ENCODE assay signal across 17 mouse cellular contexts in genomic region chr11:54869318-54869717, GRCm38 (mm10). TPM values are rescaled to one million over a fixed set of nuclear protein-coding genes. Genes with fewer than 3 reads are reported as not detected.
DNase-seq lines count a peak whose midpoint lies in the region; ATAC-seq and TF ChIP-seq lines count a peak whose summit lies in the region.
"Had no signal": no experiment of that assay in that cellular context is flagged by ENCODE, and none has a peak within 500 bp of the region (broad histone marks: within the 10 kb centered on the region; RNA-seq: fewer than 3 reads in every experiment).

No protein-coding gene starts in this region.

- H3K36me3 ChIP-seq in heart, embryonic 12.5 days, result peaks cover 49% of the 10 kb centered on the region
- H3K36me3 ChIP-seq in megakaryocyte, embryonic 14.5 days (replicated peaks; ENCODE audit: low read length), result peaks cover 48% of the 10 kb centered on the region
- peaks cover 6 to 26% of the 10 kb centered on the region in 2 experiments for H3K36me3 ChIP-seq in MEL (ENCODE audit: control insufficient read depth in 1 of 2, insufficient read depth in 2 of 2, low read length in 2 of 2)
- peaks cover 50% of the 10 kb centered on the region for H3K36me3 ChIP-seq in myocyte (ENCODE audit: control insufficient read depth, insufficient read depth)

- no peak overlapping the region; the same call in 1 of the 2 replicates for H3K4me2 ChIP-seq in heart, embryonic 12.5 days
- no peak overlapping the region for H3K4me2 ChIP-seq in myocyte (ENCODE audit: low read depth)
- H3K4me2 ChIP-seq: stomach, embryonic 15.5 days had no signal

- peaks cover 21% of the 10 kb centered on the region for H3K79me2 ChIP-seq in MEL (ENCODE audit: control insufficient read depth, insufficient read depth, low read length, poor library complexity)
- H3K79me2 ChIP-seq in myocyte (ENCODE audit: control insufficient read depth, insufficient read depth), result peaks cover 32% of the 10 kb centered on the region

- peak overlapping the region; percentile 25; the same call in 1 of the 2 replicates for H3K27ac ChIP-seq in heart, embryonic 12.5 days (ENCODE audit: poor library complexity, severe bottlenecking)
- no peak overlapping the region for H3K27ac ChIP-seq in MEL (ENCODE audit: control insufficient read depth, low read depth, low read length)
- H3K27ac ChIP-seq: forebrain, embryonic 12.5 days; stomach, embryonic 15.5 days had no signal

- peaks cover 16% of the 10 kb centered on the region for H3K4me1 ChIP-seq in heart, embryonic 12.5 days (replicated peaks)
- H3K4me1 ChIP-seq in megakaryocyte, embryonic 14.5 days, result peaks cover 55% of the 10 kb centered on the region
- H3K4me1 ChIP-seq in MEL (ENCODE audit: control insufficient read depth in 1 of 2, insufficient read depth in 2 of 2, low read length in 2 of 2), result peaks cover 7 to 24% of the 10 kb centered on the region in 2 experiments

- TF ChIP-seq RAD21 in MEL (IDR thresholded peaks at IDR 0.05; ENCODE audit: low read depth, low read length), result no peak

- H3ac ChIP-seq in myocyte (ENCODE audit: control insufficient read depth, insufficient read length), result no peak overlapping the region

- ATAC-seq in heart, embryonic 12.5 days (ENCODE audit: insufficient number of reproducible peaks, low FRiP score), result no peak
- no peak for ATAC-seq in megakaryocyte, adult 5-6 weeks (ENCODE audit: poor library complexity, severe bottlenecking)

- TF ChIP-seq POLR2A in MEL (IDR thresholded peaks at IDR 0.05; ENCODE audit: control insufficient read depth in 1 of 2, insufficient read depth in 1 of 2, low read depth in 1 of 2, low read length in 2 of 2, poor library complexity in 1 of 2) (no peak), myocyte (IDR thresholded peaks at IDR 0.05; ENCODE audit: insufficient read length, low read depth) (no peak)

- WGBS in heart, embryonic 12.5 days, result 78% methylated on average over 3 of the region's 3 CpGs

- no peak for TF ChIP-seq CTCF in MEL (IDR thresholded peaks at IDR 0.05 in 2 of 3, conservative IDR thresholded peaks at IDR 0.05 in 1 of 3; ENCODE audit: control insufficient read depth in 1 of 3, insufficient read depth in 1 of 3, low read depth in 2 of 3, low read length in 3 of 3, poor library complexity in 1 of 3, severe bottlenecking in 1 of 3)

- no peak for TF ChIP-seq EP300 in MEL (IDR thresholded peaks at IDR 0.05; ENCODE audit: low read depth in 1 of 2, low read length in 2 of 2)

- H3K27me3 ChIP-seq in heart, embryonic 12.5 days (replicated peaks), result no peaks in the 10 kb centered on the region
- H3K27me3 ChIP-seq in megakaryocyte, embryonic 14.5 days (replicated peaks), result no peaks in the 10 kb centered on the region
- no peaks in the 10 kb centered on the region for H3K27me3 ChIP-seq in MEL (ENCODE audit: control insufficient read depth in 1 of 2, insufficient read depth in 2 of 2, low read length in 2 of 2)
- no peaks in the 10 kb centered on the region for H3K27me3 ChIP-seq in myocyte (ENCODE audit: control insufficient read depth, insufficient read depth, insufficient read length)
- H3K27me3 ChIP-seq: forebrain, embryonic 12.5 days; stomach, embryonic 15.5 days had no signal

- H3K9ac ChIP-seq in heart, embryonic 12.5 days, result peak overlapping the region; percentile 7; the same call in 1 of the 2 replicates
- no peak overlapping the region; the same call in 1 of the 2 replicates for H3K9ac ChIP-seq in MEL (ENCODE audit: control insufficient read depth, low read depth, low read length, poor library complexity, severe bottlenecking)
- H3K9ac ChIP-seq: forebrain, embryonic 12.5 days; stomach, embryonic 15.5 days had no signal

- no peak for DNase-seq in heart, adult 18-20 months
- DNase-seq in MEL (ENCODE audit: low read depth, low spot score), result peak; percentile 49
- DNase-seq in MN1 (ENCODE audit: low spot score), result no peak
- no peak for DNase-seq in testis, postnatal 10 days (ENCODE audit: low spot score)
- DNase-seq: cerebellum, postnatal 10 days; gastrocnemius, postnatal 25 days; heart, postnatal 4 days; kidney, adult 11 months; kidney, postnatal 10 days; right cerebral cortex, adult 18-20 months had no signal

- no peaks in the 10 kb centered on the region for H3K9me3 ChIP-seq in heart, embryonic 12.5 days (replicated peaks)
- no peaks in the 10 kb centered on the region for H3K9me3 ChIP-seq in megakaryocyte, embryonic 14.5 days
- no peaks in the 10 kb centered on the region for H3K9me3 ChIP-seq in MEL (replicated peaks; ENCODE audit: insufficient read depth, low read length)
- H3K9me3 ChIP-seq: forebrain, embryonic 12.5 days; stomach, embryonic 15.5 days had no signal

- no peak overlapping the region for H3K4me3 ChIP-seq in heart, embryonic 12.5 days
- H3K4me3 ChIP-seq in megakaryocyte, embryonic 14.5 days (replicated peaks), result peak overlapping the region; percentile 58
- H3K4me3 ChIP-seq in MEL (ENCODE audit: control insufficient read depth in 1 of 2, insufficient read depth in 1 of 2, low read depth in 2 of 2, low read length in 2 of 2), result no peak overlapping the region
- H3K4me3 ChIP-seq in myocyte, result no peak overlapping the region
- H3K4me3 ChIP-seq: stomach, embryonic 15.5 days had no signal

TF ChIP-seq in MEL, 35 proteins besides CTCF, POLR2A, EP300 and RAD21:
- TF ChIP-seq MAX (IDR thresholded peaks at IDR 0.05; ENCODE audit: low read length), result 0 out of 2 replicates have a peak, but pooled peaks have one; percentile 23
- TF ChIP-seq ZKSCAN1 (IDR thresholded peaks at IDR 0.05; ENCODE audit: low read depth, low read length), result no peak
- TF ChIP-seq GABPA (IDR thresholded peaks at IDR 0.05; ENCODE audit: low read depth, low read length), result no peak
- no peak for TF ChIP-seq ELF1 (IDR thresholded peaks at IDR 0.05; ENCODE audit: low read depth, low read length)
- TF ChIP-seq MYC (IDR thresholded peaks at IDR 0.05; ENCODE audit: low read depth, low read length), result 0 out of 2 replicates have a peak, but pooled peaks have one; percentile 41

TF ChIP-seq in myocyte, 11 proteins besides CTCF, POLR2A, EP300 and RAD21:
- no peak for TF ChIP-seq CEBPB (IDR thresholded peaks at IDR 0.05; ENCODE audit: insufficient read depth, poor library complexity, severe bottlenecking)
- peak; percentile 27 for TF ChIP-seq POLR2AphosphoS2 (IDR thresholded peaks at IDR 0.05; ENCODE audit: insufficient read length, low read depth)
- TF ChIP-seq E2F4 (IDR thresholded peaks at IDR 0.05; ENCODE audit: insufficient read depth), result no peak

RNA-seq across cellular contexts. Expression of gene Hint1, which starts 3.1 kb away (rescaled TPM):
- 743 and 765 TPM in 2 replicates for polyA plus RNA-seq in heart, embryonic 12.5 days (2016; fragmentation: Nextera tagmentation; extraction: Ambion mirVana)
- 100 to 1,000 TPM; 303 to 309 TPM for total RNA-seq in heart, adult 18-20 months (2021)
- 289 and 879 TPM in 2 replicates for polyA plus RNA-seq in megakaryocyte, embryonic 14.5 days (2012; ENCODE audit: insufficient read depth, low replicate concordance)
- 370 and 459 TPM in 2 replicates for total RNA-seq in megakaryocyte, adult 5-6 weeks (2015)
- total RNA-seq in megakaryocyte, adult 5-6 weeks (2017), result 411 and 450 TPM in 2 replicates
- total RNA-seq in MEL (2012; rRNA removed), result 567 and 640 TPM in 2 replicates
- polyA plus RNA-seq in MEL (2012; ENCODE audit: insufficient read depth in 1 of 2, insufficient read length in 2 of 2, low read depth in 1 of 2, low replicate concordance in 2 of 2, missing spikeins in 1 of 2) (1,000 to 10,000 TPM in 1 of 2 experiments, 100 to 1,000 TPM in 1; 529 to 2,790 TPM), myocyte (2012; fragmentation: generic; extraction: Trizol) (860 TPM)

RNA-seq across cellular contexts. Expression of gene Lyrm7, which starts 8.6 kb away (rescaled TPM):
- polyA plus RNA-seq in heart, embryonic 12.5 days (2016; fragmentation: Nextera tagmentation; extraction: Ambion mirVana), result 14.5 and 20.1 TPM in 2 replicates
- 10 to 100 TPM; 30.9 to 34.4 TPM for total RNA-seq in heart, adult 18-20 months (2021)
- polyA plus RNA-seq in megakaryocyte, embryonic 14.5 days (2012; ENCODE audit: insufficient read depth, low replicate concordance), result 0.13 and 0.70 TPM in 2 replicates
- total RNA-seq in megakaryocyte, adult 5-6 weeks (2015), result 0.85 and 6.1 TPM in 2 replicates
- total RNA-seq in megakaryocyte, adult 5-6 weeks (2017), result 5.3 and 14.8 TPM in 2 replicates
- 12.3 and 12.7 TPM in 2 replicates for total RNA-seq in MEL (2012; rRNA removed)
- polyA plus RNA-seq in MEL (2012; ENCODE audit: insufficient read depth in 1 of 2, insufficient read length in 2 of 2, low read depth in 1 of 2, low replicate concordance in 2 of 2, missing spikeins in 1 of 2) (100 to 1,000 TPM in 1 of 2 experiments, 10 to 100 TPM in 1; 20.9 to 188 TPM), myocyte (2012; fragmentation: generic; extraction: Trizol) (2.2 TPM)

RNA-seq across cellular contexts. Expression of gene Gpx3, which starts 32.9 kb away (rescaled TPM):
- 1,404 and 1,433 TPM in 2 replicates for polyA plus RNA-seq in heart, embryonic 12.5 days (2016; fragmentation: Nextera tagmentation; extraction: Ambion mirVana)
- 100 to 1,000 TPM; 206 to 329 TPM for total RNA-seq in heart, adult 18-20 months (2021)
- polyA plus RNA-seq in megakaryocyte, embryonic 14.5 days (2012; ENCODE audit: insufficient read depth, low replicate concordance), result 21.7 and 34.2 TPM in 2 replicates
- 52.7 and 58.3 TPM in 2 replicates for total RNA-seq in megakaryocyte, adult 5-6 weeks (2015)
- total RNA-seq in megakaryocyte, adult 5-6 weeks (2017), result 1.8 and 6.0 TPM in 2 replicates
- 0.12 TPM in 1 of 2 replicates, not detected in the other for total RNA-seq in MEL (2012; rRNA removed)
- under 1 TPM in 1 of 2 experiments, not detected in 1; 0.15 TPM for polyA plus RNA-seq in MEL (2012; ENCODE audit: insufficient read depth in 1 of 2, insufficient read length in 2 of 2, low read depth in 1 of 2, low replicate concordance in 2 of 2, missing spikeins in 1 of 2)
- 9.4 TPM for polyA plus RNA-seq in myocyte (2012; fragmentation: generic; extraction: Trizol)
- total RNA-seq: monocyte, adult 5-6 weeks had no signal

Comparison
In these comparisons a context has a peak if more than half of its experiments do, and no peak if none do; other contexts are left out.
1. RNA of gene Gpx3, which starts 32.9 kb away (polyA plus RNA-seq): 1,404 to 1,433 TPM in heart, embryonic 12.5 days; 21.7 to 34.2 TPM in megakaryocyte, embryonic 14.5 days, 9.4 TPM in myocyte (single experiment) and 0.15 TPM in MEL; every median in the first group is over 10 times any median in the second.